Mouse (Mus musculus) stomach, postnatal 0 days (tissue): ENCODE results near the gene Scaf1.

Source experiments
- CTCF ChIP-seq: IDR thresholded peaks from 2 replicates; pipeline ENCODE4 v1.5.1; 2016; ENCODE audit warnings: antibody characterized with exemption, low read depth, mild to moderate bottlenecking, moderate library complexity
- EP300 ChIP-seq: optimal IDR thresholded peaks from 2 replicates; pipeline ENCODE3; 2016; ENCODE audit warnings: antibody characterized with exemption

- no peak for TF ChIP-seq CTCF
- TF ChIP-seq EP300 = no peak
Measured at GRCm38 (mm10) chr7:44986879-44987718, 29.1 kb downstream of the Scaf1 start.
